Mouse (Mus musculus): ENCODE data around the gene Mdm4. TPM values are rescaled to one million over a fixed set of nuclear protein-coding genes. Genes with fewer than 3 reads are reported as not detected.

The Mdm4 gene
- polyA plus RNA-seq, 1 experiment from 2014 or later, result 30.0 TPM

DNA sequence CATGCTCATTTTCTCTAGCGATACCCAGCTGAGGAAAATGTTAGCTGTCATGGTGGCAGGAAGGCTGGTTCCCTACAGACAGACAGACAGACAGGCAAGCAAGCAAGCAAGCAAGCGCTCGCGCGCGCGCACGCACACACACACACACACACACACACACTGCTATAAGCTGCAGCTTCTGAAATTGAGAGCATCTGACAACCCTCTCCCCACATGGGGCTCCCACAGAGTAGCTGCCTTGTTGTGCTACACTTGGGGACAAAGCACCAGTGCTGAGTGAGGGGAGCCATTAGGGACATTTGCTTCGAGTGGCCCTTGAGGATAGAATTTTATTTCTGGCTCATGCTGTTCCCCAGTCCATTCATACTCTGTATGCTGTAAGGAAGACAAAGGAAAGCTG lies 108.1 kb downstream of the Mdm4 start:
- WGBS, result 82% methylated on average over 9 of the region's 9 CpGs
- Histone ChIP-seq H3K4me1 (replicated peaks) (peaks cover 46% of the 10 kb centered on the region), H3K4me2 (no peak overlapping the region), H3K27ac (replicated peaks) (peak overlapping the region; percentile 76), H3K4me3 (no peak overlapping the region), H3K36me3 (no peaks in the 10 kb centered on the region), H3K27me3 (no peaks in the 10 kb centered on the region), H3K9me3 (no peaks in the 10 kb centered on the region), H3K9ac (peak overlapping the region; percentile 8; the same call in 1 of the 2 replicates)
- peak; percentile 9; the same call in 1 of the 2 replicates for ATAC-seq (ENCODE audit: low read depth)

DNA sequence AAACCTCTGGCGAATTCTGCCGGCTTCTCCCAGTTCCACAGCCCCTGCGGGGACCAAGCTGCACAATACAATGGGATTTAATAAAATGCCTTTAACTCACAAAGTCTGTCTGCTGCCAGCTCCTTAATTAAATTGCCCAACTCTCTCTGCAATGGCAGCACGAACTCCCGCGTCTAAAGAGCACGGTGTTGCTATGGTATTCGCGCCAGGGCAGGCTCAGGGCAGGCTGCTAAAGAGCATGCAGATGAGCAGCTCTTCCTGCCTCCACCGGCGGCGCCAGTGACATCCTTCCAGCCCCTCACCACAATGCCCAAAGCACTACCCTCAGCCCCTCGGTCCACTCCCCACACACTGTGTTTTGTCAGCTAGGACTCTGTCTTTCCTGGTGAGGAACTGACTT lies 109.3 kb downstream of the Mdm4 start:
- H3K27ac ChIP-seq (replicated peaks), result peak overlapping the region; percentile 76

DNA sequence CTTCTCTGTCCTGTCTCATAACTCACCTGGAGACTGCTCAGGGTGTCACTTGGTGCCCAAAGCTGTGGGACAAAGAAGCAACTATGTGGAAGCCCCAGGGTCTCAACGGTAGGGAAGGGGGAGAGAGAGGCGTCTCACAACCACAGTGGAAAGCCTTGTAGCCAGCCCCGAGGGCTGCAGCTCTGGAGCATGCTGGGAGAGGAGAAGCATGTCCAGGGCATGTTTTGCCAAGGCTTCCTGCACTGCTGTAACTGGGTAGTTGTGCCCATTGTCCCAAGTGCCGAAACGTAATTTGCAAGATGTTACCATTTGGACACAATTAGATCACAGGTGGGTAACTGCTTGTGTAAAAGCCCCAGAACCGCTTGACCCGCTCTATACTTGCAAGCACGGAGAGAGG lies 111.1 kb downstream of the Mdm4 start:
- Histone ChIP-seq H3K4me3 (no peak overlapping the region), H3K9ac (no peak overlapping the region), H3K27ac (replicated peaks) (no peak overlapping the region), H3K4me1 (replicated peaks) (peaks cover 64% of the 10 kb centered on the region), H3K4me2 (no peak overlapping the region), H3K27me3 (no peaks in the 10 kb centered on the region), H3K9me3 (no peaks in the 10 kb centered on the region), H3K36me3 (no peaks in the 10 kb centered on the region)
- no peak for ATAC-seq (ENCODE audit: low read depth)
- WGBS, result 74% methylated on average over 8 of the region's 8 CpGs

More for the DNA sequence above, 109.3 kb downstream of the Mdm4 start:
- peak overlapping the region; percentile 22 for H3K4me2 ChIP-seq
- peaks cover 56% of the 10 kb centered on the region for H3K4me1 ChIP-seq (replicated peaks)
- H3K36me3 ChIP-seq, result no peaks in the 10 kb centered on the region
- H3K9me3 ChIP-seq, result no peaks in the 10 kb centered on the region
- peak; percentile 52 for ATAC-seq (ENCODE audit: low read depth)
- WGBS, result 3% methylated on average over 13 of the region's 13 CpGs
- H3K9ac ChIP-seq, result no peak overlapping the region; the same call in 1 of the 2 replicates
- H3K27me3 ChIP-seq, result no peaks in the 10 kb centered on the region
- H3K4me3 ChIP-seq, result no peak overlapping the region

DNA sequence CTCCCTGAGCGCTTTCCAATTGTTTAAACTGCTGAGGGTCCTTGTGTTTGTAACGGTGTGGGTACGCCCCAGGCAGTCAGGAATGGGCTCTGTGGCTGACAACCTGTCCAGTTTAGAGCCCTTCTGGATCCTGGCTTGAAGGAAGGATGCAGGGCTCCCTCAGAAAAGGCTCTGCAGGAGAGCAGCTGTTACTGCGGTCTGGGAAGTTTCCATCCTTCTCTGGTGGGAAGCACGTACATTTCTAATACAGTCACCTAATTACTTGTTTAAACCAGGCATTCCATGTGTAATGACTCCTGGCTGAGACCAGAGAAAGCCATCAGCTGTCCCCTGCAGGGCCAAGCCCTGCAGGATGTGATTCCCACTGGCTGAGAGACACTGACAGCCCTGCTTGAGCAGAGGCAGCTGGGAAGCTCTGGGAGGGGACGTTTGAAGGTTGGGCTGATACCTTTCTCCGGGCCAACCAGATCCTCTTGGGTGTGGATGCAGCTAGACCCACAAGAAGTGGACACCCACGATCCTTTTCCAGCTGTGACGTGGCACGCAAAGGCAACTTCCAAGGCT lies 112.2 kb downstream of the Mdm4 start:
- H3K27ac ChIP-seq (replicated peaks), result peak overlapping the region; percentile 72
- H3K27me3 ChIP-seq, result no peaks in the 10 kb centered on the region
- H3K36me3 ChIP-seq, result no peaks in the 10 kb centered on the region
- no peak overlapping the region for H3K9ac ChIP-seq
- no peak overlapping the region for H3K4me2 ChIP-seq
- H3K9me3 ChIP-seq, result no peaks in the 10 kb centered on the region
- H3K4me1 ChIP-seq (replicated peaks), result peaks cover 64% of the 10 kb centered on the region
- 25% methylated on average over 10 of the region's 10 CpGs for WGBS
- no peak overlapping the region for H3K4me3 ChIP-seq
- ATAC-seq (ENCODE audit: low read depth), result no peak

DNA sequence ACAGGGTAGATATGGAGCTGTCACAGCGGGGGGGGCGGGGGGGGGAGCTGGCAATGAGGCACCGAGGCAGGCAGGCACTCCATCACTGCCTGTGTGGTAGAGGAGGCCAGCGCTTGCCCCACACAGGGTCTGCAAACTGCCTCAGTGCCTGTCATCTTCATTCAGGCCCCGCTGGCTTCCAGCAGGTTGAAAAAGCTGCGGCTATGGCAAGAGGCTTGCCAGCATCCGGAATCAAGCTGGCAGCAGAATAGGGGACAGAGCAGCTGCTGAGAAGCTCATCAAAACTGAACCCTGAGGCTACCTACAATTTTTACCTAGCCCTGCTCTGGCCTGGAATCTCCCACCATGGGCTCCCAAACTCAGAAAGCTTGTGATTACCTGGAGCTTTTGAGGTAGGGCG lies 112.8 kb downstream of the Mdm4 start:
- 8% methylated on average over 8 of the region's 8 CpGs for WGBS
- no peak overlapping the region for H3K4me2 ChIP-seq
- peak overlapping the region; percentile 72 for H3K27ac ChIP-seq (replicated peaks)
- H3K9me3 ChIP-seq, result no peaks in the 10 kb centered on the region
- ATAC-seq (ENCODE audit: low read depth), result peak; percentile 38; the same call in 1 of the 2 replicates
- H3K27me3 ChIP-seq, result no peaks in the 10 kb centered on the region
- H3K36me3 ChIP-seq, result no peaks in the 10 kb centered on the region
- H3K9ac ChIP-seq, result no peak overlapping the region
- no peak overlapping the region for H3K4me3 ChIP-seq
- H3K4me1 ChIP-seq (replicated peaks), result peaks cover 64% of the 10 kb centered on the region

DNA sequence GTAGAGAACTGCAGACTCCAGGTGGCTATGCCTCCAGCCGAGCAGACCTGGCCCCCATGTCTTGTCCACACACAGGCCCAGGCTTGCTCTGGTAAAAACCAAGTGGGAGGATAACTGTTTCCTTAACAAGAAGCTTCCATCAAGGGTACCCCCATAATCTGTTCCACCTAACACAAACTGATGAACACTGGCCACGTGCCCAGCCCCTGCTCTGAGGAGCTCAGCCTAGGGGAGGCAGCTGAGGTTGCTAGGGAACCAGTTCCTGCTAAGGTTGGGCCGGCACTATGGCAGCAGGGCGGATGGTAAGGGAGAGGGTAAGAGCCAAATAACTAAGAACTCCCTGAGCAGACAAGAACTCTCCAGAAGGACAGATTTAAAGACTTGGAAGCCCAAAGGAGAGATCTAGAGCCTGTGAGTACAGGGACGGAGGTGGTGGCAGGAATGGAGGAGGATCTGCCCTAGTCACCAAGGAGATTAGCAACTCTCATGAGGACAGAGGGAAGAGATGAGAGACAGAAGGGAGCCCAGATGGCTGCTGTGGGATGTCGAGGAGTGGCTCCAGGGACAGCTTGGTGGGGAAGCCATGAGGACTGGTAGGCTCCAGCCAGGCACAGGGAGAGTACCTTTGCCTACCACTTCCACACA lies 114.4 kb downstream of the Mdm4 start:
- no peak overlapping the region for H3K27ac ChIP-seq (replicated peaks)
- 45% methylated on average over 6 of the region's 6 CpGs for WGBS
- no peak overlapping the region for H3K4me2 ChIP-seq
- no peak overlapping the region for H3K9ac ChIP-seq
- no peaks in the 10 kb centered on the region for H3K9me3 ChIP-seq
- H3K4me3 ChIP-seq, result no peak overlapping the region
- peaks cover 59% of the 10 kb centered on the region for H3K4me1 ChIP-seq (replicated peaks)
- no peaks in the 10 kb centered on the region for H3K36me3 ChIP-seq
- no peak for ATAC-seq (ENCODE audit: low read depth)
- no peaks in the 10 kb centered on the region for H3K27me3 ChIP-seq

DNA sequence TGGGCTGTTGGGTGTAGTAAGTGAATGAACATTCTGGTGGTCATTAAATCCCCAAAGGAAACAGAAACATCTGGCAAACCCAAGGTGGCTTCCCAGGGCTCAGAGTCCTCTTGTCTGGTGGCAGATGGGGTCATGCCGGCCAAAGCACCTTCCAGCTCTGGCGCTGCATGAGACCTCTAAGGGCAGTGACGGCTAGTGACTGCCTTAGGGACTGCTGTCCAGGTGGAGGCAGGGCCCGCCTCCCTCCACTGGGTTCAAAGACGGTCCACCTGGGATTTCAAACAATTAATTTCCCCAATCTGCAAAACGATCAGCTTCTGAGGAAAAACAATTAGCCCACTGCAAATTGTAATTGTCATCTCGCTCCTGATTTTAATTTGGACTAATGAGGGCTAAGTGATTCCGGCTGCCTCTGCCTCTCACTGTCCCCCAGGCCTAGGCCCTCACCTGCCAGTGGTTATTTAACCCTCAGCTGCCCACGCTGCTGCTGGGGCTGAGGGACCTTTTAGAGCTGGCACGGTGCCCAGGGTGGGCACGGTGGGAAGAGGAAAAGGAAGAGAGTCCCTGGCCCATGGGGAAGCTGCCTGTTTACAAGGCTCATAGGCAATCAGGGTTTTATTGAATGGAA lies 119.8 kb downstream of the Mdm4 start:
- no peaks in the 10 kb centered on the region for H3K27me3 ChIP-seq
- no peaks in the 10 kb centered on the region for H3K9me3 ChIP-seq
- H3K4me1 ChIP-seq (replicated peaks), result peaks cover 30% of the 10 kb centered on the region
- no peak overlapping the region for H3K9ac ChIP-seq
- H3K27ac ChIP-seq (replicated peaks), result peak overlapping the region; percentile 69
- peak; percentile 76 for ATAC-seq (ENCODE audit: low read depth)
- H3K36me3 ChIP-seq, result no peaks in the 10 kb centered on the region
- 32% methylated on average over 11 of the region's 11 CpGs for WGBS
- no peak overlapping the region for H3K4me2 ChIP-seq
- no peak overlapping the region for H3K4me3 ChIP-seq

DNA sequence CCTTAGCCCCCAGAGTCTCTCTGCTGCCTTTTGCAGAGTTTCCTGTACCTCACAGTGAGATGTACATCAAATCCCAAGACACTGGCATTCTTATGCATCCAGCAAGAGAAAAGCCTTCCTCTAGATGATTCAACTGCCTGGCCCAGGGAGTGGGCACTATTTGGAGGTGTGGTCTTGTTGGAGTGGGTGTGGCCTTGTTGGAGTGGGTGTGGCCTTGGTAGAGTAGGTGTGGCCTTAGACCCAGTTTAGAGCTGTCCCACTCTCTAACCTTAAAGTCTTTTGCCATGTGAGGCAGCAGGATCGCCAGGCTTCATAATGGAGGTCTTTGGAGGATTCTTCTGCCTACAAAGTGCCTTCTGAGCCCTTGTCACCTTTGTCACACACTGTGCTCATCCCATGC lies 120.4 kb downstream of the Mdm4 start:
- no peak overlapping the region for H3K4me2 ChIP-seq
- WGBS, result 75% methylated on average over 1 of the region's 1 CpGs
- peaks cover 27% of the 10 kb centered on the region for H3K4me1 ChIP-seq (replicated peaks)
- ATAC-seq (ENCODE audit: low read depth), result 0 out of 2 replicates have a peak, but pooled peaks have one; percentile 52
- no peaks in the 10 kb centered on the region for H3K36me3 ChIP-seq
- H3K9ac ChIP-seq, result no peak overlapping the region
- H3K9me3 ChIP-seq, result no peaks in the 10 kb centered on the region
- no peaks in the 10 kb centered on the region for H3K27me3 ChIP-seq
- peak overlapping the region; percentile 69 for H3K27ac ChIP-seq (replicated peaks)
- H3K4me3 ChIP-seq, result no peak overlapping the region

Small RNA genes within 50 kb of the gene (microRNA-seq; reads per million reads assigned to microRNA genes)
- gene Gm44300, result not detected

Other genes starting within 250 kb of the Mdm4 start
- gene Lrrn2, start 150.3 kb downstream of the Mdm4 start, polyA plus RNA-seq (2015; fragmentation: Nextera tagmentation; extraction: Ambion mirVana), result 26.0 and 26.8 TPM in 2 replicates
- gene Pik3c2b, start 15.1 kb upstream of the Mdm4 start, polyA plus RNA-seq (2015; fragmentation: Nextera tagmentation; extraction: Ambion mirVana), result 13.9 and 14.0 TPM in 2 replicates
- gene Ppp1r15b, start 100.6 kb upstream of the Mdm4 start, polyA plus RNA-seq (2015; fragmentation: Nextera tagmentation; extraction: Ambion mirVana), result 27.8 and 30.8 TPM in 2 replicates
- gene Plekha6, start 133.6 kb upstream of the Mdm4 start, polyA plus RNA-seq (2015; fragmentation: Nextera tagmentation; extraction: Ambion mirVana), result 25.8 and 27.4 TPM in 2 replicates

All from neural tube, embryonic 13.5 days (tissue).